Mouse (Mus musculus) MEL (cell line): ENCODE results near the gene Tmem91. TPM values are rescaled to one million over a fixed set of nuclear protein-coding genes. Genes with fewer than 3 reads are reported as not detected.

ENCODE experiments used
- DNase-seq: peaks from one replicate; pipeline ENCODE4 v3.0.0; 2011; ENCODE audit warnings: low read depth, low spot score
- H3K27ac ChIP-seq: 2 replicates; pipeline ENCODE4 v1.5.1; 2012; ENCODE audit warnings: low read depth, mild to moderate bottlenecking, control low read depth, low read length, moderate library complexity; ENCODE audit not compliant: control insufficient read depth
- H3K27me3 ChIP-seq, 2 experiments: fragments of 150-350 bp in 1 of 2; sonication (generic) in 1 of 2; 2 replicates each; pipeline ENCODE4 v1.6.1; 2012; ENCODE audit warnings: low read length in 2 of 2, mild to moderate bottlenecking in 2 of 2, improper control_type of control experiment in 1 of 2, moderate library complexity in 1 of 2; ENCODE audit not compliant: insufficient read depth in 2 of 2, control insufficient read depth in 1 of 2
- H3K36me3 ChIP-seq, 2 experiments: 2 replicates each; pipeline ENCODE4 v1.6.1; 2012 to 2014; ENCODE audit warnings: low read length in 2 of 2, improper control_type of control experiment in 1 of 2, inconsistent platforms in 1 of 2, mild to moderate bottlenecking in 1 of 2; ENCODE audit not compliant: insufficient read depth in 2 of 2, control insufficient read depth in 1 of 2
- H3K4me1 ChIP-seq, 2 experiments: fragments of 150-350 bp in 1 of 2; sonication (generic) in 1 of 2; 2 replicates each; pipeline ENCODE4 v1.6.1; 2012; ENCODE audit warnings: low read length in 2 of 2, improper control_type of control experiment in 1 of 2, mild to moderate bottlenecking in 1 of 2; ENCODE audit not compliant: insufficient read depth in 2 of 2, control insufficient read depth in 1 of 2
- H3K4me3 ChIP-seq, 2 experiments: fragments of 150-350 bp in 1 of 2; sonication (generic) in 1 of 2; 2 replicates each; pipeline ENCODE4 v1.5.1; 2012; ENCODE audit warnings: low read depth in 2 of 2, low read length in 2 of 2, mild to moderate bottlenecking in 2 of 2, moderate library complexity in 2 of 2, control low read depth in 1 of 2, improper control_type of control experiment in 1 of 2; ENCODE audit not compliant: control insufficient read depth in 1 of 2, insufficient read depth in 1 of 2
- H3K79me2 ChIP-seq: 2 replicates; pipeline ENCODE4 v1.6.1; 2012; ENCODE audit warnings: mild to moderate bottlenecking, low read length, moderate library complexity; ENCODE audit not compliant: control insufficient read depth, poor library complexity, insufficient read depth
- H3K9ac ChIP-seq: 2 replicates; pipeline ENCODE4 v1.6.1; 2012; ENCODE audit warnings: low read depth, mild to moderate bottlenecking, control low read depth, low read length, moderate library complexity; ENCODE audit not compliant: control insufficient read depth, poor library complexity, severe bottlenecking
- H3K9me3 ChIP-seq: fragments of 150-350 bp; sonication (generic); replicated peaks from 2 replicates; pipeline ENCODE4 v1.6.1; 2012; ENCODE audit warnings: mild to moderate bottlenecking, low read length, improper control_type of control experiment, moderate library complexity; ENCODE audit not compliant: insufficient read depth
- BHLHE40 ChIP-seq: IDR thresholded peaks from 2 replicates; pipeline ENCODE4 v1.6.1; 2012; ENCODE audit warnings: low read depth, mild to moderate bottlenecking, inconsistent platforms, low read length, improper control_type of control experiment, borderline replicate concordance
- CTCF ChIP-seq, 3 experiments: IDR thresholded peaks in 2 of 3; conservative IDR thresholded peaks in 1 of 3; 2 replicates each; pipeline ENCODE4 v1.5.1; 2011 to 2012; ENCODE audit warnings: low read length in 3 of 3, low read depth in 2 of 3, mild to moderate bottlenecking in 2 of 3, improper control_type of control experiment in 1 of 3, inconsistent platforms in 1 of 3, mixed read lengths in 1 of 3, moderate library complexity in 1 of 3; ENCODE audit not compliant: control insufficient read depth in 1 of 3, insufficient read depth in 1 of 3, poor library complexity in 1 of 3, severe bottlenecking in 1 of 3
- HCFC1 ChIP-seq: IDR thresholded peaks from 2 replicates; pipeline ENCODE4 v1.6.1; 2012; ENCODE audit warnings: low read depth, mild to moderate bottlenecking, inconsistent platforms, low read length, improper control_type of control experiment, moderate library complexity
- JUND ChIP-seq: IDR thresholded peaks from 2 replicates; pipeline ENCODE4 v1.6.1; 2011; ENCODE audit warnings: low read depth, mild to moderate bottlenecking, improper control_type of control experiment, low read length
- MAFK ChIP-seq: IDR thresholded peaks from 2 replicates; pipeline ENCODE4 v1.6.1; 2011; ENCODE audit warnings: low read depth, mild to moderate bottlenecking, low read length, improper control_type of control experiment, borderline replicate concordance
- MAZ ChIP-seq: IDR thresholded peaks from 2 replicates; pipeline ENCODE4 v1.6.1; 2012; ENCODE audit warnings: low read depth, mild to moderate bottlenecking, inconsistent platforms, low read length, improper control_type of control experiment
- MEF2A ChIP-seq: IDR thresholded peaks from 2 replicates; pipeline ENCODE4 v1.6.1; 2014; ENCODE audit warnings: low read depth, mild to moderate bottlenecking, inconsistent platforms, low read length, improper control_type of control experiment; ENCODE audit not compliant: poor library complexity, insufficient replicate concordance, severe bottlenecking; ENCODE audit errors: extremely low read depth
- MXI1 ChIP-seq: IDR thresholded peaks from 2 replicates; pipeline ENCODE4 v1.6.1; 2011; ENCODE audit warnings: mild to moderate bottlenecking, low read depth, low read length, improper control_type of control experiment
- MYB ChIP-seq: IDR thresholded peaks from 2 replicates; pipeline ENCODE4 v1.6.1; 2011; ENCODE audit warnings: mild to moderate bottlenecking, low read depth, low read length, improper control_type of control experiment
- MYC ChIP-seq: IDR thresholded peaks from 2 replicates; pipeline ENCODE4 v1.6.1; 2011; ENCODE audit warnings: low read depth, mild to moderate bottlenecking, low read length, improper control_type of control experiment, moderate library complexity
- NELFE ChIP-seq: IDR thresholded peaks from 2 replicates; pipeline ENCODE4 v1.6.1; 2011; ENCODE audit warnings: low read depth, low read length, improper control_type of control experiment
- NRF1 ChIP-seq: IDR thresholded peaks from 2 replicates; pipeline ENCODE4 v1.6.1; 2014; ENCODE audit warnings: low read depth, mild to moderate bottlenecking, inconsistent platforms, low read length, improper control_type of control experiment, moderate library complexity; ENCODE audit not compliant: poor library complexity, insufficient read depth, severe bottlenecking
- POLR2A ChIP-seq, 2 experiments: IDR thresholded peaks; 2 replicates each; pipeline ENCODE4 v1.6.1; 2011 to 2012; ENCODE audit warnings: low read length in 2 of 2, mild to moderate bottlenecking in 2 of 2, control low read depth in 1 of 2, improper control_type of control experiment in 1 of 2, low read depth in 1 of 2, moderate library complexity in 1 of 2; ENCODE audit not compliant: control insufficient read depth in 1 of 2, insufficient read depth in 1 of 2, poor library complexity in 1 of 2
- POLR2AphosphoS5 ChIP-seq: IDR thresholded peaks from 2 replicates; pipeline ENCODE4 v1.6.1; 2012; ENCODE audit warnings: low read depth, borderline replicate concordance, mild to moderate bottlenecking, inconsistent platforms, low read length, moderate library complexity, mixed read lengths
- RAD21 ChIP-seq: IDR thresholded peaks from 2 replicates; pipeline ENCODE4 v1.6.1; 2011; ENCODE audit warnings: mild to moderate bottlenecking, low read depth, low read length, improper control_type of control experiment
- RCOR1 ChIP-seq: IDR thresholded peaks from 2 replicates; pipeline ENCODE4 v1.6.1; 2012; ENCODE audit warnings: low read depth, mild to moderate bottlenecking, inconsistent platforms, low read length, improper control_type of control experiment
- SIN3A ChIP-seq: IDR thresholded peaks from 2 replicates; pipeline ENCODE4 v1.6.1; 2012; ENCODE audit warnings: low read length, improper control_type of control experiment, inconsistent platforms
- SMC3 ChIP-seq: IDR thresholded peaks from 2 replicates; pipeline ENCODE4 v1.6.1; 2011; ENCODE audit warnings: low read depth, low read length, improper control_type of control experiment
- TBP ChIP-seq: IDR thresholded peaks from 2 replicates; pipeline ENCODE4 v1.8.0; 2011; ENCODE audit warnings: low read depth, low read length, improper control_type of control experiment
- UBTF ChIP-seq: IDR thresholded peaks from 2 replicates; pipeline ENCODE4 v1.6.1; 2012; ENCODE audit warnings: low read depth, mild to moderate bottlenecking, inconsistent platforms, low read length, improper control_type of control experiment, moderate library complexity, borderline replicate concordance; ENCODE audit not compliant: insufficient read depth
- USF1 ChIP-seq: IDR thresholded peaks from 2 replicates; pipeline ENCODE4 v1.6.1; 2014; ENCODE audit warnings: low read depth, mild to moderate bottlenecking, inconsistent platforms, low read length, improper control_type of control experiment, moderate library complexity
- ZC3H11A ChIP-seq: IDR thresholded peaks from 2 replicates; pipeline ENCODE4 v1.6.1; 2012; ENCODE audit warnings: low read depth, mild to moderate bottlenecking, inconsistent platforms, low read length, improper control_type of control experiment
- ZKSCAN1 ChIP-seq: IDR thresholded peaks from 2 replicates; pipeline ENCODE4 v1.6.1; 2012; ENCODE audit warnings: low read depth, mild to moderate bottlenecking, inconsistent platforms, low read length, improper control_type of control experiment, moderate library complexity
- ZMIZ1 ChIP-seq: IDR thresholded peaks from 2 replicates; pipeline ENCODE4 v1.6.1; 2012; ENCODE audit warnings: low read depth, mild to moderate bottlenecking, inconsistent platforms, low read length, improper control_type of control experiment, moderate library complexity
- ZNF384 ChIP-seq: IDR thresholded peaks from 2 replicates; pipeline ENCODE4 v1.6.1; 2012; ENCODE audit warnings: low read depth, mild to moderate bottlenecking, inconsistent platforms, low read length, improper control_type of control experiment
- polyA plus RNA-seq, 2 experiments: library from polyadenylated mRNA; stranded (reverse) in 1 of 2; unstranded in 1 of 2; fragments of >175 nt in 1 of 2; fragments of >200 nt in 1 of 2; gene quantifications; 2 replicates each; pipeline versions ENCODE4 v1.2.1 to v1.2.4; 2012; ENCODE audit warnings: low replicate concordance in 2 of 2, low read depth in 1 of 2; ENCODE audit not compliant: insufficient read length in 2 of 2, insufficient read depth in 1 of 2, missing spikeins in 1 of 2
- total RNA-seq: library from RNA; depleted of rRNA; stranded (reverse); fragments of 300-350 nt; gene quantifications from 2 replicates; pipeline ENCODE4 v1.2.3, GENCODE M21; 2012

Tmem91 gene
- total and polyA plus RNA-seq, 3 experiments = 0.89 to 3.3 TPM; not detected in 1

GRCm38 (mm10) chr7:25719761-25720610, 45.0 kb upstream of the Tmem91 start:
- Histone ChIP-seq H3K79me2 (peaks cover 3% of the 10 kb centered on the region; the same call in 1 of the 2 replicates), H3K36me3 (peaks cover 9 to 26% of the 10 kb centered on the region in 2 experiments), H3K27me3 (no peaks in the 10 kb centered on the region), H3K9ac (peak overlapping the region; percentile 64), H3K4me3 (peak overlapping the region in 1 of 2 experiments; percentile 42; a peak in 3 of 4 replicates), H3K4me1 (peaks cover 3 to 19% of the 10 kb centered on the region in 2 experiments; a peak in 3 of 4 replicates), H3K27ac (peak overlapping the region; percentile 88), H3K9me3 (no peaks in the 10 kb centered on the region)
- TF ChIP-seq ZMIZ1 (0 out of 2 replicates have a peak, but pooled peaks have one; percentile 15), POLR2A (IDR thresholded peaks at IDR 0.05; ENCODE audit: control insufficient read depth in 1 of 2, insufficient read depth in 1 of 2, low read depth in 1 of 2, low read length in 2 of 2, poor library complexity in 1 of 2) (0 out of 4 replicates have a peak, but pooled peaks of 1 of the 2 experiments have one; percentile 21), ZNF384 (peak; percentile 47; the same call in 1 of the 2 replicates), RAD21 (peak; percentile 63), JUND (no peak), HCFC1 (0 out of 2 replicates have a peak, but pooled peaks have one; percentile 13), MAZ (no peak), ZC3H11A (peak; percentile 36), BHLHE40 (no peak), RCOR1 (no peak), USF1 (0 out of 2 replicates have a peak, but pooled peaks have one; percentile 36), MEF2A (no peak), UBTF (no peak), SMC3 (peak; percentile 47), MXI1 (no peak; the same call in none of the 2 replicates), MYC (0 out of 2 replicates have a peak, but pooled peaks have one; percentile 23), CTCF (IDR thresholded peaks at IDR 0.05 in 2 of 3, conservative IDR thresholded peaks at IDR 0.05 in 1 of 3; ENCODE audit: control insufficient read depth in 1 of 3, insufficient read depth in 1 of 3, low read depth in 2 of 3, low read length in 3 of 3, poor library complexity in 1 of 3, severe bottlenecking in 1 of 3) (peak; percentile 78 to 98 (median 88))
- peak; percentile 79 for DNase-seq

GRCm38 (mm10) chr7:25718788-25719417, 43.9 kb upstream of the Tmem91 start, which contains the start of gene Ccdc97:
TSS of gene Ccdc97 (minus strand) at chr7:25719088.
- Histone ChIP-seq H3K27me3 (no peaks in the 10 kb centered on the region), H3K4me3 (peak within 1 kb of the TSS; percentile 62 to 93), H3K36me3 (peaks cover 6 to 26% of the 10 kb centered on the region in 2 experiments), H3K9ac (peak within 1 kb of the TSS; percentile 75), H3K4me1 (peaks cover 3 to 19% of the 10 kb centered on the region in 2 experiments; a peak in 3 of 4 replicates), H3K9me3 (no peaks in the 10 kb centered on the region), H3K27ac (peak within 1 kb of the TSS; percentile 88), H3K79me2 (peaks cover 3% of the 10 kb centered on the region; the same call in 1 of the 2 replicates)
- peak; percentile 97 for DNase-seq
- peak; percentile 48 for TF ChIP-seq BHLHE40
- TF ChIP-seq JUND = 0 out of 2 replicates have a peak, but pooled peaks have one; percentile 20
- TF ChIP-seq SMC3 = no peak; the same call in 1 of the 2 replicates
- TF ChIP-seq MEF2A = no peak
- TF ChIP-seq CTCF (IDR thresholded peaks at IDR 0.05 in 2 of 3, conservative IDR thresholded peaks at IDR 0.05 in 1 of 3; ENCODE audit: control insufficient read depth in 1 of 3, insufficient read depth in 1 of 3, low read depth in 2 of 3, low read length in 3 of 3, poor library complexity in 1 of 3, severe bottlenecking in 1 of 3) = no peak
- TF ChIP-seq TBP = peak; percentile 60; the same call in 1 of the 2 replicates
- TF ChIP-seq SIN3A = peak; percentile 29
- TF ChIP-seq ZNF384 = no peak
- peak; percentile 69; the same call in 1 of the 2 replicates for TF ChIP-seq MAFK
- TF ChIP-seq POLR2AphosphoS5 = no peak; the same call in 1 of the 2 replicates
- TF ChIP-seq RAD21 = no peak
- TF ChIP-seq MYB = peak; percentile 65; the same call in 1 of the 2 replicates
- peak; percentile 92 for TF ChIP-seq NRF1
- TF ChIP-seq ZKSCAN1 = peak; percentile 67
- TF ChIP-seq NELFE = peak; percentile 76
- TF ChIP-seq RCOR1 = 0 out of 2 replicates have a peak, but pooled peaks have one; percentile 44
